Mouse (Mus musculus) frontal cortex, postnatal 36 days (tissue): ENCODE data around the gene Sncg.

ENCODE experiments used
- DNase-seq, 2 experiments: peaks; one replicate each; pipeline ENCODE4 v3.0.0; 2022; ENCODE audit warnings: low spot score in 2 of 2

Gene Sncg

DNA sequence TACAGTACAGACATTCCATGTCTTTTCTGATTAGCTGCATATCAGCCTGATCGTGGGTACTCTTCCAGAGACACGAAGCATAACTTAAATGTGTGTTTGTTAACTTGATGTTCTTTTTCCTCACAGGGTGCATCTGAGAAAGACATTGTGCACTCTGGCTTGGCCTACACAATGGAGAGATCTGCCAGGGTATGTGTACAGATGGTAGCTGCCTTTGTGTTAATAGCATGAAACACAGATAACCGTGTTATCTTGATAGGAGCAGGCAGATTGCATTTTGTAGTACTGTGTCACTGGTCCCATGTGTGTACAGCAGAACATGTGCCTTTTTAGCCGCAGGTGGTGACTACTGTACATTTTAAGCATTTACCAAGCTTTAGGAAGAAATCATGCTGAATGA, 32.6 kb downstream of the Sncg start:
- no peak for DNase-seq

- no peak for DNase-seq
Observed at GRCm38 (mm10) chr14:34339446-34339845, 35.1 kb downstream of the Sncg start.

DNA sequence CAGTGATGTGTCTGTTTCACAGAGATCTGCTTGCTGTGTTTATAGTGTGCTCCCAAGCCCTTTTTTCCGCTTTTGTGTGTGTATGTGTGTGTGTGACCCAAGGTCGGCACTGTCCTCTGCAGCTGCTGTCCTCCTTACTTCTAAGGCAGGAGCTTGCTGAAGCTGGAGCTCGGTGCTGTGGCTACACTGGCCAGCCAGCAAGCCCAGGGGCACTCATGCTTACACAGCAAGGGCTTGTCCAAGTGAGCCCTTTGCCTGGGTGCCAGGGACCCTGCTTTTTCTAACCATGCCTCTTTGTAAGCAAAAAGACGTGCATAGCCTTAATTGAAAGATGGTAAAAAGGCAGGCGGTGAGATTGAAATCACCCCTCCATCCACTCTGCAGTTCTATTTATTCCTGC, 42.1 kb downstream of the Sncg start:
- DNase-seq = peak; percentile 14 to 59

GRCm38 (mm10) chr14:34331886-34332285, 42.7 kb downstream of the Sncg start:
- peak; percentile 24 to 50 for DNase-seq

DNA sequence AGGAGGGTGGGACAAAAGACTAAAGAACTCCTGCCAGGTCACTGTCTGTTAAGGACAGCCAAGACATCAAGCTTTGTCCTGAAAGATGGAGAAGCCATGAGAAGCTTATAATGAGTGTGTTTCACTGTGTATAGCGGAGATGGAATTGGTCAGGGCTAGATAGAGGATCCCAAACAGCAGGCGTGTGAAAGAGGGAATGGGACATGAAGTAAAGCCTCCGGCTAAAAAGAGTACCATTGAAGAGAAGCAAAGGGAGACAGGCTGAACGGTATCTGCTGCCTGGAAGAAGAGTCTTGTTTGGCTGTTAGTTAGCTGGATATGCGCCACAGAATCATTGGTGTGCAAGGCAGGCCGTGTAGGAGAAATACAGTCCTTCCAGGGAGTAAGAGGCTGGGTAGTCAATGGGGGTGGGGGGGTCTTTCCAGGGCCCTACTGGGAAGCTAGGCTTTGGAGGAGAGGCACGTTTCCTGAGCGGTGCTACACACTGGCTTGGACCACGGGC, 43.9 kb downstream of the Sncg start:
- no peak for DNase-seq

GRCm38 (mm10) chr14:34327618-34328017, 47.0 kb downstream of the Sncg start:
- no peak for DNase-seq

DNA sequence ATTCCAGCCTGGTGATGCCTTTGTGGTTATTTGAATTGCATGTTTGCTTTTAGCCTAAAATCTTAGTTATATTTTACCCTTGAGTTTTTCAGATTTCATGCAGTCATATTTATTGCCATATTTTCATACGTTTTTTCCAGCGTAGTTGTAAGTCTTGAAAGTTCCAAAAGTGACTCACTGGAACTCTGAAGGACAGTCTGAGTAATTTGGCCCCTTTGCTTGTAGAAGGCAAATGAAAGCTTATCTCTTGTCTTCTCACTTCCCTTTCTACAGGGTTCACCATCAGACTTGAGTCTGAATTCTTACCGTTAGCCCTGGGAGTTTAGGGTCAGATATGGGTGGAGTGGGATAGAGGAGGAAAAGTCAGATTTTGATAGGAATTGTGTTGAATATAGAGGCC, 48.0 kb downstream of the Sncg start:
- DNase-seq = no peak

DNA sequence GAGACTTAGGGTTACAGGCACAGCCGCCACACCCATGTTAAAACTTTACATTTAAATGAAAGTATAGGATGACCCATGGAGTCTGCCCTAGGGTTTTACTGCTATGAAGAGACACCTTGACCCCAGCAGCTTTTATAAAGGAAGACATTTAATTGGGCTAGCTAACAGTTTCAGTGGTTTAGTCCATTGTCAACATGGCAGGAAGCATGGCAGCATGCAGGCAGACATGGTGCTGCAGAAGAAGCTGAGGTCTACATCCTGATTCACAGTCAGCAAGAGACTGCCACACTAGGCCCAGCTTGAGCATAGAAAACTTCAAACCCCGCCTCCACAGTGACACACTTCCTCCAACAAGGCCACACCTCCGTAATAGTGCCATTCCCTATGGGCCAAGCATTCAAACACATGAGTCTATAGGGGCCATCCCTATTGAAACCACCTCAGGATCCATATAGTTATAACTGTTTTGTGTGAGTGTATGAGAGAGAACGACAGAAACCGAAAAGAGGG, 51.0 kb downstream of the Sncg start:
- no peak for DNase-seq
